Mouse (Mus musculus) liver, embryonic 14.5 days (tissue): Measurements from ENCODE around the gene Ybx1. TPM values are rescaled to one million over a fixed set of nuclear protein-coding genes. Genes with fewer than 3 reads are reported as not detected.
A peak's percentile ranks its signal among the peaks of the same experiment; 100 is the strongest.
"Not testable (repeated sequence)": the region's sequence is repeated elsewhere in the genome, so short reads cannot be mapped to it uniquely, and the experiment has no call there.

ENCODE experiments used
- ATAC-seq: fragments of 200-750 bp; cut with Nextera tagmentation; 2 replicates; pipeline ENCODE4 v1.8.0; 2017; ENCODE audit warnings: moderate number of reproducible peaks, mild to moderate bottlenecking, moderate library complexity; ENCODE audit not compliant: insufficient read depth
- DNase-seq, 3 experiments: peaks; one replicate each; pipeline ENCODE4 v3.0.0-alpha.2; 2012 to 2013; ENCODE audit warnings: low read depth in 3 of 3, low spot score in 3 of 3
- H3K27ac ChIP-seq: fragments of 300-500 bp; sonication (generic); 2 replicates; pipeline ENCODE4 v1.5.1; 2014; ENCODE audit warnings: moderate library complexity, mild to moderate bottlenecking, control low read depth, inconsistent platforms
- H3K27me3 ChIP-seq: fragments of 300-500 bp; sonication (generic); 2 replicates; pipeline ENCODE4 v1.6.1; 2014; ENCODE audit warnings: mild to moderate bottlenecking, low read length, moderate library complexity; ENCODE audit not compliant: control insufficient read depth, insufficient read depth
- H3K36me3 ChIP-seq: fragments of 300-500 bp; sonication (generic); replicated peaks from 2 replicates; pipeline ENCODE4 v1.6.1; 2014; ENCODE audit warnings: low read depth; ENCODE audit not compliant: control insufficient read depth, insufficient read depth
- H3K4me1 ChIP-seq, 2 experiments: fragments of 200-500 bp in 1 of 2; fragments of 300-500 bp in 1 of 2; sonication (generic) in 1 of 2; replicated peaks; 2 replicates each; pipeline ENCODE4 v1.6.1; 2012 to 2014; ENCODE audit warnings: antibody characterized with exemption in 1 of 2, inconsistent platforms in 1 of 2, low read length in 1 of 2; ENCODE audit not compliant: control insufficient read depth in 2 of 2, insufficient read depth in 2 of 2
- H3K4me2 ChIP-seq: fragments of 300-500 bp; sonication (generic); 2 replicates; pipeline ENCODE4 v1.6.1; 2014; ENCODE audit warnings: low read depth, mild to moderate bottlenecking, control low read depth, moderate library complexity
- H3K4me3 ChIP-seq, 2 experiments: fragments of 200-500 bp in 1 of 2; fragments of 300-500 bp in 1 of 2; sonication (generic) in 1 of 2; 2 replicates each; pipeline ENCODE4 v1.5.1; 2012 to 2014; ENCODE audit warnings: low read depth in 2 of 2, low read length in 2 of 2, mild to moderate bottlenecking in 2 of 2, control low read depth in 1 of 2, inconsistent platforms in 1 of 2, moderate library complexity in 1 of 2; ENCODE audit not compliant: insufficient read depth in 1 of 2
- H3K9ac ChIP-seq: fragments of 300-500 bp; sonication (generic); replicated peaks from 2 replicates; pipeline ENCODE4 v1.6.1; 2014; ENCODE audit warnings: mild to moderate bottlenecking, control low read depth, moderate library complexity
- H3K9me3 ChIP-seq: fragments of 300-500 bp; sonication (generic); 2 replicates; pipeline ENCODE4 v1.6.1; 2016; ENCODE audit warnings: low read length, mixed read lengths; ENCODE audit not compliant: control insufficient read depth
- CTCF ChIP-seq: IDR thresholded peaks from 2 replicates; pipeline ENCODE4 v1.5.1; 2016; ENCODE audit warnings: antibody characterized with exemption, low read depth, control low read depth
- EP300 ChIP-seq: IDR thresholded peaks from 2 replicates; pipeline ENCODE4 v1.6.1; 2016; ENCODE audit warnings: antibody characterized with exemption, low read depth
- WGBS: fragments of 180-500 bp; shearing (Covaris S2); extraction: QIAGEN DNeasy Blood & Tissue Kit; methylation state at CpG from one replicate; pipeline ENCODE4 v1.1.7; 2014; ENCODE audit not compliant: insufficient replicate concordance; 5-methylcytosine and 5-hydroxymethylcytosine counted together
- polyA plus RNA-seq, 2 experiments: library from polyadenylated mRNA; depleted of rRNA in 1 of 2; stranded (reverse) in 1 of 2; unstranded in 1 of 2; fragments of >200 nt; fragmentation: Nextera tagmentation in 1 of 2; extraction: Ambion mirVana in 1 of 2; gene quantifications; 2 replicates each; pipeline versions ENCODE4 v1.2.1 to v1.2.3; 2012 to 2014

Gene Ybx1
- polyA plus RNA-seq, 2 experiments = 250 to 297 TPM

DNA sequence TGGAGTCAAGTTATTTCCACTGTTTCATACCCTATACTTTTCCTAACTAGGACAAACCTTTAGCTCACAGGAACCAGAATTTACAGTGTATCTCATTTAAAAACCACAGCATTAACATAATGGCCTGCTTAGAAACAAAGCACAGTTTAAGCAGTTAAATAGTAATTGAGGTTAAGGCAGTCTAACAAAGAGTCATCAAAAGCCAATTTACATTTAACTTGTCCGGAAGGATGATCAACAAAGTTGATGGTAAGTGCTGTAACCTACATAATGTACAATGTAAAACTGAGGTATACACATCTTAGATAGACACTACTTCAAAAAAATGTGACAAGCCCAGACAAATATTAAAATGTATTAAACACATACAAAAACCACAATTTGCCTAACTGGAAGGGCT lies 2.5 kb downstream of the Ybx1 start:
- Histone ChIP-seq H3K4me3 (peak overlapping the region; percentile 48 to 92), H3K9ac (peak overlapping the region; percentile 87), H3K4me2 (peak overlapping the region; percentile 99), H3K36me3 (peaks cover 21% of the 10 kb centered on the region), H3K4me1 (peaks cover 20% of the 10 kb centered on the region in 2 experiments), H3K27ac (no peak overlapping the region), H3K27me3 (no peaks in the 10 kb centered on the region), H3K9me3 (no peaks in the 10 kb centered on the region)
- ATAC-seq (no peak), DNase-seq (no peak)
- 61% methylated on average over 1 of the region's 1 CpGs for WGBS
- TF ChIP-seq CTCF (no peak), EP300 (no peak)

DNA sequence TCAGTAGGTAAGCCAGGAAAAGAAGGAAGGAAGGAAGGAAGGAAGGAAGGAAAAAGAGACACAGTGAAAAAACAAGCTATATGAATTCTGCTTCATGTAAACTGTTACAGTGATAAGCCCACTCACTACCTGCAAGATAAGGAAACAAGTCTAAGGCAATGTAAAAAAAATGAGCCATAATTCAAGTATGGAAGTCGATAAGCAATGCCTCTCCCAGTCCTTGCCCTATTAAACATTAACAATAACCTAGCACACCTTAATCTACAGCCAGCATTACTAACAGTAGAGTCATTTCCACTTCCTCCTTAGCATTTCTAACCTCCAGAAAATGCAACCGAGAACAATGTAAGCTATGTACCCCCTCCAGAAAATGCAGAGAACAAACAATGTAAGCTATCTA lies 9.1 kb downstream of the Ybx1 start:
- H3K9me3 ChIP-seq = no peaks in the 10 kb centered on the region
- WGBS = 8% methylated on average over 2 of the region's 2 CpGs
- peak; percentile 67 for ATAC-seq
- peak overlapping the region; percentile 43; the same call in 1 of the 2 replicates for H3K4me2 ChIP-seq
- TF ChIP-seq CTCF = no peak
- TF ChIP-seq EP300 = peak; percentile 52
- H3K27ac ChIP-seq = no peak overlapping the region
- DNase-seq = no peak
- H3K4me3 ChIP-seq = no peak overlapping the region
- H3K36me3 ChIP-seq = peaks cover 59% of the 10 kb centered on the region
- H3K27me3 ChIP-seq = no peaks in the 10 kb centered on the region
- peaks cover 25% of the 10 kb centered on the region in 2 experiments for H3K4me1 ChIP-seq
- H3K9ac ChIP-seq = peak overlapping the region; percentile 33; the same call in 1 of the 2 replicates

DNA sequence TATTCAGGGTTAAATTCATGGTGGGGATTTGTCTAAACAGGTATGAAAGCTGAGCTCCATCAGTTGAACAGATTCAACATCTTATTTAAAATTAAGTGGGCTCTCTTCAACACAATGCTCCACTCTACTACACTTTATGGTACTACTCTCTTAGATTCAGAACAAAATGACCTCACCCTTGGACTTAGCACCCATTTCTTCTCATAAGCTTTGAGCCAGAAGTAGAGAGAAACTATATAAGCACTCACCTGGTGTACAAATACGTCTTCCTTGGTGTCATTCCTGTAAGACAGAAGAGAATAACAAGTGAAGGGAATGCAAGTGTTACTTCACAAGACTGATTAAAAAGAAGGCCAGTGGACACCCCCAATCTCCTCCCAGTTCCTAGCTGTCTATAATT lies 9.5 kb downstream of the Ybx1 start:
- no peak overlapping the region for H3K27ac ChIP-seq
- ATAC-seq (no peak), DNase-seq (no peak)
- no peak overlapping the region for H3K4me2 ChIP-seq
- TF ChIP-seq CTCF = no peak
- no peak for TF ChIP-seq EP300
- no peak overlapping the region for H3K9ac ChIP-seq
- H3K4me1 ChIP-seq = peaks cover 25% of the 10 kb centered on the region in 2 experiments
- peaks cover 63% of the 10 kb centered on the region for H3K36me3 ChIP-seq
- no peaks in the 10 kb centered on the region for H3K9me3 ChIP-seq
- H3K27me3 ChIP-seq = no peaks in the 10 kb centered on the region
- no peak overlapping the region for H3K4me3 ChIP-seq
- WGBS = 64% methylated on average over 1 of the region's 1 CpGs

DNA sequence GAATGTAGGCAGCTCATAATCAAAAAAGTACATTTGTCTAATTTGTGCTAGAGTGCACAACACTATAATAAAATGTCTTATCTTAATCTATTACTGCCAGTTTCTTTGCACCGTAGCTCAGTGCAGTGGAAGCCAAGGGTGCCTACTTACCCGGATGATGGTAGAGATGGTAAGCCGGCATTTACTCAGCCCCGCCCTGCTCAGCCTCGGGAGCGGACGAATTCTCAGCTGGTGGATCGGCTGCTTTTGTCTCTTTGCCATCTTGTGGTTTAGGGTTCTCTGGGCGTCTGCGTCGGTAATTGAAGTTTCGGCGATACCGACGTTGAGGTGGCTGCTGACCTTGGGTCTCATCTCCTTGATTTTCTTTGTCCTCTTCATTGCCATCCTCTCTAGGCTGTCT lies 15.6 kb downstream of the Ybx1 start:
- not testable (repeated sequence) for H3K9me3 ChIP-seq, DNase-seq, H3K4me3 ChIP-seq, H3K27me3 ChIP-seq, H3K27ac ChIP-seq, H3K4me2 ChIP-seq, H3K9ac ChIP-seq, ATAC-seq, H3K4me1 ChIP-seq
- peaks cover 77% of the 10 kb centered on the region for H3K36me3 ChIP-seq
- 71% methylated on average over 15 of the region's 15 CpGs for WGBS

DNA sequence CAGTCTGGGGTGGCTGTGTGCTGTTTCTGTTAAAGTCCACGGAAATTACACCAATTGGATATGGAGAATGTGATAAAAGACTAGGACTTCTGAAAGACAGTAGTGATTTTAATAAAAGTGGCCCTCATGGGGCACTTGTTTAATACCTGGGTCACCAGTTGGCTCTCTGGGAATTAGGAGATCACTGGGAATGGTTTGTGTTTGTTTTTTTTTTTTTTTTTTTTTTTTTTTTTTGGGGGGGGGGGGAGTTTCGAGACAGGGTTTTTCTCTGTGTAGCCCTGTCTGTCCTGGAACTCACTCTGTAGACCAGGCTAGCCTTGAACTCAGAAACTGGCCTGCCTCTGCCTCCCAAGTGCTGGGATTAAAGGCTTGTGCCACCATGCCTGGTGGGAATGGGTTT lies 18.7 kb downstream of the Ybx1 start:
- Histone ChIP-seq H3K4me1 (peaks cover 0 to 6% of the 10 kb centered on the region in 2 experiments; a peak in 2 of 4 replicates), H3K9ac (no peak overlapping the region), H3K9me3 (no peaks in the 10 kb centered on the region), H3K27ac (no peak overlapping the region), H3K36me3 (peaks cover 65% of the 10 kb centered on the region), H3K4me2 (no peak overlapping the region), H3K27me3 (no peaks in the 10 kb centered on the region), H3K4me3 (no peak overlapping the region)
- TF ChIP-seq EP300 = no peak
- no peak for TF ChIP-seq CTCF
- WGBS = 58% methylated on average over 2 of the region's 2 CpGs
- DNase-seq (no peak), ATAC-seq (no peak)
